Mouse (Mus musculus) cerebellum, postnatal 4 days (tissue): ENCODE data around the gene Tvp23a.
A peak's percentile ranks its signal among the peaks of the same experiment; 100 is the strongest.

Experiments
- DNase-seq, 2 experiments: peaks; one replicate each; pipeline ENCODE4 v3.0.0; 2022; ENCODE audit warnings: low spot score in 2 of 2, mixed read lengths in 1 of 2

The Tvp23a gene

DNA sequence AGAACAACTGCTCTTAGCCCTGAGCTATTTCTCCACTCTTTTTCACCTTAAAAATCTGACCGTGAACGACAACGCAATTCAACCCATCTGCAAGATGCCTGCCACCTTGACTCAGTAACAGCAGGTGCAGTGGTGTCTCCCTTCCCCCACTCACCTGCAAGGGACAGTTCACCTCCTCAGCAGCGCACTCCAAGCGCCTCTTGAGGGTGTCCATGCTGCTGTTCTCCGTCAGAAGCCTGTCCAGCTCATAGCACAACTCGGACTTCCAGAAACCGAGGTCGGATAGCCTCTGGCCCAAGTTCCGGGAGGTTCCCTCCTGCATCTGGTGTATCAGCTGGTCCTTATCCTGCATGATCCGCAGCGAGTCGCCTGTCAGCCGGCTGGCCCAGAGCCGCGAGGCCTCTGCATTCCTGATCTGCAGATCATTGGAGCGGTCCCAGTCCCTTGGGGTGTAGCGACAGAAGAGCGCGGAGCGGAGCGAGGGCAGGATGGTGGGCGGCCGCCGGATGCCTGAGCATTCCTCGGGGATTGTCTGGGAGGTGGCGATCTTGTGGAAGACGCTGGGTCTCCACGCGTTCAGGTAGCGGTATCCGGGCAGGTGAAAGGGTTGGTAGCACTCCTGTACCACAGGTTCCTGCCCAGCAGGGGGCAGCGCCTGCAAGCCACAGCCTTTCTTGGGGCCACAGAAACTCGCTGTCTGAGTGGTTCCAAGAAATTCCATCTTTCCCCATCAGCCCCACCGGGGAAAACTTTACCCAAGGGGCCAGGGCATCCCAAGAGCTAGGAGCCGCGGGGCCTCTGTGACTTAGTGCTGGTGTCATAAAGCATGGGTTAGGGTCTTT is 52.2 kb downstream of the Tvp23a start, which contains the start of gene Tekt5:
TSS of gene Tekt5 (minus strand) at position 792 of the 842 bp plus-strand sequence.
- peak in 1 of 2 experiments; percentile 38 for DNase-seq

GRCm38 (mm10) chr16:10392587-10392986 is 54.6 kb downstream of the Tvp23a start:
- DNase-seq = no peak

DNA sequence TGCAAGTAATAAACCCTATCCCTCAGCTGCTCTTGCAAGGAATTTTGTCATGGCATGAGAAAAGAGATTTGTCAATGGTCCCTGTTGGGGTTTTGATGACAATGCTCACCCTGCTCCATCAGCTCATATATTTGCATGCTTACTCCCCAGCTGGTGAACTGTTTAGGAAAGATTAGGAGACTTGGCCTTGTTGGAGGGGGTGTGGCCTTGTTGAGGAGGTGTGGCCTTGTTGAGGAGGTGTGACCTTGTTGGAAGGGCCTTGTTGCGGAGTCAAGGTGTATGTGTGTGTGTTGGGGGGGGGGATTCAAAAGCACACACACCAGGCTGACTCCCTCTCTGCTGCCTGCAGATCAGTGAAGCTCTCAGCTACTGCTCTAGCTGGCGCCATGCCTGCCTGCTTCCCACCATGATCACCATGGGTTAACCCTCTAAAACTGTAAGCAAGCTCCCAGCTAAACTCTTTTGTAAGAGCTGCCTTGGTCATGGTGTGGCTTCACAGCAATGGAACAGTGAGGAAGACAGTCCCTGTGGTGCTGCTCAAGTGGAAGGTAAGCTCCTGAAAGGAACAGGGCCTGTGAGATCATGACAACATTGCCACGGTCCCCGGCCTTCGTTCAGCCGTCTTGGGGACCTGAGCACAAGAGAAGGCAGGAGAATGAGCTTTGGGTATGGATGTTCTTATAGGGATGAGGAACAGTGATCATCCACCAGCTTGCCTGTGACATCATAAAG is 58.4 kb downstream of the Tvp23a start:
- no peak for DNase-seq

DNA sequence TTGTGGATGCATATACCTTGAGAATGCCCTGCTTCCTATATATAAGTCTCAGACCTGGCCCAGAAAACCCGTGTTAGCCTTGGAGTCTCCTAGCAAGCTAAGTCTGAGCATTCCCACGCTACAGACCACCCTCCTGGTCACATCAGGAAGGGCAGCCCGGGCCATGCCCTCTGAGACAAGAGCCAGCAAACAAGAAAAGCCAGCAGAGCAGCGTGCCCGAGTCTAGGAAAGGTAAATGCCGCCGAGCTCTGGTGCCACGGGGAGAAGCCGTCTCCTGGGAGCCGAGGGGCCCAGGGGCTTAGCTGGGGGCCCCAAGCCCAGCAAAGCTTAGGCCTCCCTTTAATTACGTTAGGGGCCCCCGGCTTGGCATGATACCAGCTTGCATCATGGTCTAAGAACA is 61.9 kb downstream of the Tvp23a start:
- DNase-seq = no peak

- DNase-seq = no peak
Measured at GRCm38 (mm10) chr16:10384544-10384943, 62.6 kb downstream of the Tvp23a start.

- DNase-seq = no peak
Measured at GRCm38 (mm10) chr16:10384060-10384497, 63.1 kb downstream of the Tvp23a start.

- no peak for DNase-seq
Measured at GRCm38 (mm10) chr16:10379531-10379930, 67.6 kb downstream of the Tvp23a start.

- DNase-seq = no peak
Measured at GRCm38 (mm10) chr16:10377286-10377685, 69.9 kb downstream of the Tvp23a start.

GRCm38 (mm10) chr16:10374254-10375011 is 72.7 kb downstream of the Tvp23a start:
- no peak for DNase-seq

DNA sequence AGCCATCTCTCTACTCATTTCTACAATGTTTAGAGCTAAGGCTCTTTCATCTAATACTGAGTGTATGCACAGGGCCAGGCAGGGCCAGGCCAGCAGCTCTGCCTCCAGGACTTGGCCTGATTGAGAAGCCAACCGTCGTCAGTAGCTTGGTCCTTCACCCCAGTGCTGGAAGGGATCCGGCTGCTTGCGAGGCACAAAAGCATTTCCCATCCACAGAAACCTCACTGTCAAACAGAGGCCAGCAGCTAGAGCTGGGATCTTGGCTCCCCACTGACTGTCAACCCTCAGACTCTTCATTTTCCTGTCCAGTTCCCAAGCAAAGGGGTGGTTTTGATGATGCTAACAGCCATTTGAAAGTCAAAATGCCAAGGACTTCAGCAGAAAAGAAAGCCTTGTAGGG is 74.8 kb downstream of the Tvp23a start:
- no peak for DNase-seq
